Mouse (Mus musculus) lung, adult 2 months (tissue): Measurements from ENCODE around the gene Rtn4rl1.

Experiments
- CTCF ChIP-seq: fragments of 200-500 bp; IDR thresholded peaks from 2 replicates; pipeline ENCODE4 v1.5.1; 2011; ENCODE audit warnings: mild to moderate bottlenecking, low read length, control low read depth; ENCODE audit not compliant: insufficient read depth
- POLR2A ChIP-seq: fragments of 200-500 bp; IDR thresholded peaks from 2 replicates; pipeline ENCODE4 v1.6.1; 2011; ENCODE audit warnings: low read depth, mild to moderate bottlenecking, control low read depth, low read length, borderline replicate concordance; ENCODE audit errors: extremely low read depth

DNA sequence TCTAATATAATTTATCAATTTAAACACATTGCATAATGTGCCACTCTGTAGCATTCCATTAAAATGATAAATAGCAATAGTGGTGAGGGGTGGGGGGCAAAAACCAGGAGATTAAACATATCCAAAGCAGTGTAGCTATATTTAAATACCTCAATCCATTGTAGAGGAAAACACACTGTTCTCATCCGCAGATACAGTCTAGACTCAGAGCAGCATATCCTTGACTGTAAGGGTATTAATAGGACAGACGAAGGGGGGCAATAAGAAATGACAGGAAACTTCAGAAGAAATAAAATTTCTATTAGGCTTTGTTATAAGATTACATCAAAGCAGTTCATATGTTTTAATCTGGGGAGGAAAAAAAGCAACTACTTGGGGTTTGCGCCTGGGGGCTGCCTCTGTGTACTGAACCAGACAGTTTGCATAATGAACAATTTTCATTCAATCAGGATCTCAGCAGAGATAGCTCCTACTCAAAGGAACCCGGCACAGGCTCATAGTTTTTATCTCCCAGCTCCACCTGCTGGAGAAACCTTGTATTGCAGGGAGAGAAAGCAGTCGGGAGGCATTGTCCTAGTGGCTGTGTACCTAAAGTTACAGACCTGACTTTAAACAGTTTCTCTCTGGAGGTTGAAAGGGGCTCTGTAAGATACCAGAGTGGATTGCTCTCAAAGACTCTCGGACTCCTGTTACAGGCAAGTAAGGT, 97.1 kb downstream of the Rtn4rl1 start:
- TF ChIP-seq CTCF (peak; percentile 56), POLR2A (no peak)
